Mouse (Mus musculus) c-Kit-negative CD71-positive TER-119-positive erythroid progenitor cells, embryonic 14.5 days (primary cell): ENCODE measurements around the gene Shc4.

Experiments used
- DNase-seq: peaks from one replicate; pipeline ENCODE4 v3.0.0-alpha.2; 2013; ENCODE audit warnings: low read depth, low spot score

Shc4 gene

GRCm38 (mm10) chr2:125644912-125645311 lies 79.0 kb downstream of the Shc4 start:
- no peak for DNase-seq

GRCm38 (mm10) chr2:125637331-125637730 lies 86.6 kb downstream of the Shc4 start:
- DNase-seq = no peak

- DNase-seq = no peak
Observed at GRCm38 (mm10) chr2:125630010-125630409, 93.9 kb downstream of the Shc4 start.

- no peak for DNase-seq
Observed at GRCm38 (mm10) chr2:125628487-125628886, 95.5 kb downstream of the Shc4 start.

GRCm38 (mm10) chr2:125626536-125626935 lies 97.4 kb downstream of the Shc4 start:
- DNase-seq = no peak

- peak; percentile 94 for DNase-seq
Observed at GRCm38 (mm10) chr2:125624837-125625351, 99.1 kb downstream of the Shc4 start, which contains the start of gene Cep152. Gene Cep152, minus strand, starts transcription at chr2:125625113.

- DNase-seq = no peak
Observed at GRCm38 (mm10) chr2:125624127-125624685, 99.7 kb downstream of the Shc4 start.

- no peak for DNase-seq
Observed at GRCm38 (mm10) chr2:125623211-125623610, 100.7 kb downstream of the Shc4 start.

- no peak for DNase-seq
Observed at GRCm38 (mm10) chr2:125620213-125620907, 103.6 kb downstream of the Shc4 start.

GRCm38 (mm10) chr2:125615858-125616424 lies 108.0 kb downstream of the Shc4 start:
- no peak for DNase-seq

GRCm38 (mm10) chr2:125615440-125615839 lies 108.5 kb downstream of the Shc4 start:
- no peak for DNase-seq

- no peak for DNase-seq
Observed at GRCm38 (mm10) chr2:125606220-125606845, 117.6 kb downstream of the Shc4 start.

- DNase-seq = no peak
Observed at GRCm38 (mm10) chr2:125604646-125605045, 119.3 kb downstream of the Shc4 start.

- no peak for DNase-seq
Observed at GRCm38 (mm10) chr2:125602970-125603369, 121.0 kb downstream of the Shc4 start.

GRCm38 (mm10) chr2:125598958-125599357 lies 125.0 kb downstream of the Shc4 start:
- DNase-seq = no peak

- no peak for DNase-seq
Observed at GRCm38 (mm10) chr2:125598251-125598650, 125.7 kb downstream of the Shc4 start.

GRCm38 (mm10) chr2:125594786-125595185 lies 129.2 kb downstream of the Shc4 start:
- no peak for DNase-seq

GRCm38 (mm10) chr2:125594072-125594471 lies 129.9 kb downstream of the Shc4 start:
- DNase-seq = no peak

- DNase-seq = no peak
Observed at GRCm38 (mm10) chr2:125591895-125592294, 132.1 kb downstream of the Shc4 start.

- no peak for DNase-seq
Observed at GRCm38 (mm10) chr2:125589287-125589686, 134.7 kb downstream of the Shc4 start.

GRCm38 (mm10) chr2:125581081-125581480 lies 142.9 kb downstream of the Shc4 start:
- no peak for DNase-seq

GRCm38 (mm10) chr2:125577670-125578069 lies 146.3 kb downstream of the Shc4 start:
- no peak for DNase-seq
